Mouse (Mus musculus) Patski (cell line): ENCODE results near the gene Irx3. TPM values are rescaled to one million over a fixed set of nuclear protein-coding genes. Genes with fewer than 3 reads are reported as not detected.

ENCODE experiments used
- ATAC-seq: fragments of 100-300 bp; one replicate; pipeline ENCODE4 v1.8.0; 2021
- CTCF ChIA-PET: fragments of 350-600 bp; sonication (Branson Sonifier 250); formaldehyde crosslinking; loops from one replicate; lab custom pipeline; 2022; ENCODE audit warnings: inconsistent platforms; lab: Charles Lee
- POLR2A ChIA-PET: fragments of 350-600 bp; sonication (Branson Sonifier 250); formaldehyde crosslinking; loops from one replicate; lab custom pipeline; 2022; ENCODE audit warnings: antibody characterized with exemption, inconsistent platforms; lab: Charles Lee
- DNase-seq: peaks from one replicate; pipeline ENCODE4 v3.0.0-alpha.2; 2011; ENCODE audit warnings: low read depth, low spot score
- H3K27me3 ChIP-seq: fragments of 371-371 bp; one replicate; pipeline ENCODE4 v1.5.1; 2021
- CTCF ChIP-seq: fragments of 100-300 bp; IDR thresholded peaks from one replicate; pipeline ENCODE4 v1.5.1; 2021
- in situ Hi-C: fragments of 300-500 bp; cut with MboI; formaldehyde crosslinking; loops from 3 replicates; pipeline ENCODE4 v1.11.1; 2018; ENCODE audit warnings: low pct_unique_long_range_greater_than_20kb, mixed read lengths
- polyA plus RNA-seq: library from polyadenylated mRNA; unstranded; gene quantifications from one replicate; pipeline ENCODE4 v1.2.3, GENCODE M21; 2021

Irx3 gene
- polyA plus RNA-seq, 1 experiment from 2014 or later, result 64.4 TPM

DNA sequence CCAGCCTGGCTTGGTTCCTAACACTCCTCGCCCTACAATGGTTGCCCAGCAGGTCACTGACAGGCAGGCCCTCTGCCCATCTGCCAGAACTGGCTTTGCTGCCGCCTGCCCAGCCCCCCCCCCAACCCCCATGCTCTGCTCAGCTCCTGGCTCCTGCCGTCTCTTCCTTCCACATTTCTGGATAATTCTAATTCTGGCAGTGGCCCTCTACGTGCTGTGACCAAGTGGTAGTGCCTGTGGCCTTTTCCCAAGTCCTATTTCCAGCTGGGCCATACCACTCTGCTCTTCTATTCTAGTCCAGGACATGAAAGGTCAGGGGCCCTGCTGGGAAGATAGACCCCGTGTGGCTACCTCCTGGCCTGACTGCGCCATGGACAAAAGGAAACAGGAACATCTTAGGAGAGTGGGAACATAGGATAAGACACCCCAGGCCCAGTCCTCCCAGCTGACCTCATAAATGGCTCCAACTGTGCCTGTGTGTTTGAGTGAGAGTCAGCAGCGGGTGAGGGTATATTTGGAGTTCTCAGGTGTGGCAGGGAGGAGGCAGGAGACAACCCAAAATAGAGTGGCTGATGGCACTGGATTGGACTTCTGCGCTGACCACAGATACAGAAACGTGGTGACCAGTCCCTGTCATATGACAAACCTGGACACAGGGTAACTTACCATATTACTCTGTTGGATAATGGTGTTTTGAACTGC lies 14.5 kb downstream of the Irx3 start:
- in situ Hi-C loops, result loop anchor here (25.0 kb wide), 1 partner anchor 825 kb away; no protein-coding TSS in a partner anchor
- ChIA-PET CTCF (interaction anchor here (1.4 kb wide), 1 partner anchor 10 kb away, joined by 5 read pairs; no protein-coding TSS in a partner anchor), POLR2A (interaction anchor here (0.6 kb wide), 1 partner anchor 510 kb away, joined by 3 read pairs; no protein-coding TSS in a partner anchor)
- H3K27me3 ChIP-seq, result no peaks in the 10 kb centered on the region
- no peak for TF ChIP-seq CTCF
- no peak for DNase-seq
- ATAC-seq, result no peak

DNA sequence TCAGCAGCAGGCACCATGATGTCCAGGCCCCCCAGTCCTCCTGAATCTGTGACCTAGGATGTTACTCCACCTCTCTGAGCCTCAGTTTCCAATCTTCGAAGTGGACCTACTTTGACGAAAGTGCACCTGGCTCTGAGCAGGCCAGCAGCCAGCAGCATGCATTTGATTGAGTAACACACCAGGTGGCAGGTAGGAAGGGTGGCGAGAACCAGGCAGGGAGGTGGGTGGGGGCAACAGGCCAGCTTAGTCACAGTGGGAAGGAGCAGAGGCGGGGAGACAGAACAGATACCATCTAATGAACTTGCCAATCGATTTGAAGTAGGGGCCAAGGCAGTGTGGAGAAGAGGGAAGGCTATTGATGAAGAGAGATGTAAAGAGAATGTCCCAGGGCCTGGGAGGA lies 18.9 kb downstream of the Irx3 start:
- no peaks in the 10 kb centered on the region for H3K27me3 ChIP-seq
- TF ChIP-seq CTCF, result no peak
- ATAC-seq, result no peak
- no peak for DNase-seq
- in situ Hi-C loops, result loop anchor here (25.0 kb wide), 1 partner anchor 829 kb away; no protein-coding TSS in a partner anchor
- ChIA-PET POLR2A (no interaction called here), CTCF (no interaction called here)

DNA sequence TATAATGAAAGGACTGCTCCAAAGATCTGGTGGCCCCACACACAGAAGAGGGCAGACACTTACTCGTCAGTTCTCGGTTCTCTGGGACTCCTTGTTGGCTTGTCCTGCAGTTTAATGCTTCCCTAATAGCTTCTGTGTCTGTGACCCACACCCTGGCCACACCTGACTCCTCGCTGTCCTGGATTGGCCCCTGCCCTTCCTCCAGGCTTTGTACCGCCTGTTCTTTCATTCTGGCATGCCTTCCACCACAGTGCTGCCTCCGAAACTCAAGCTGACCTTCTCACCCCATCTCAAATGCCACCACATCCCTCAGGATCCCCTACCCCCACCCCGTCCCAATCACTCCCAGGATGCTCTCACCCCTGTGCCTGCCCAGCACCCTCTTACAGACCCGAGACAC lies 19.7 kb downstream of the Irx3 start:
- ChIA-PET POLR2A (interaction anchor here (0.6 to 1.2 kb wide), 2 partner anchors 10 to 183 kb away, joined by 3 to 7 read pairs; no protein-coding TSS in a partner anchor), CTCF (no interaction called here)
- DNase-seq (no peak), ATAC-seq (no peak)
- H3K27me3 ChIP-seq, result no peaks in the 10 kb centered on the region
- in situ Hi-C loops, result loop anchor here (25.0 kb wide), 1 partner anchor 830 kb away; no protein-coding TSS in a partner anchor
- TF ChIP-seq CTCF, result no peak

DNA sequence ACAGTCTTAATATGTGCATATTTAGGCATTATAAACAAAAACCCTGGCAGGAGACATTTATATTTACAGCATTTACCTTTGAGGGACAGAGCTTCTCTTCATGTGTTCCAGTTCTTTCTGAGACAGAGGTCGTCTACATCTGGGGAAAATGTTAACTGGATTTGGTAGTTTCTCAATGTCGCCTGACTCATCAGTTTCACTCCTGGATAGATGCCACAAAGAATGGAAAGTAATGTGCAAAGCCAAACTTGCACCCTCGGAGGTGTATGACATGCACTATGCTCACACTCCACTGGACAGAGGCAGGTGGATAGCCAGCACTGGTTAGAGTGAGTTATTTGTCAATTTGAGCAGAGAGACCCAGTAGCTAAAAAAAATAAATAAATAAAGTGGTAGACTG lies 21.2 kb downstream of the Irx3 start:
- ChIA-PET POLR2A (interaction anchor here (0.5 to 1.2 kb wide), 2 partner anchors 11 to 22 kb away, joined by 3 read pairs; no protein-coding TSS in a partner anchor), CTCF (no interaction called here)
- DNase-seq (no peak), ATAC-seq (no peak)
- no peak for TF ChIP-seq CTCF
- in situ Hi-C loops, result loop anchor here (25.0 kb wide), 1 partner anchor 832 kb away; no protein-coding TSS in a partner anchor
- H3K27me3 ChIP-seq, result no peaks in the 10 kb centered on the region

DNA sequence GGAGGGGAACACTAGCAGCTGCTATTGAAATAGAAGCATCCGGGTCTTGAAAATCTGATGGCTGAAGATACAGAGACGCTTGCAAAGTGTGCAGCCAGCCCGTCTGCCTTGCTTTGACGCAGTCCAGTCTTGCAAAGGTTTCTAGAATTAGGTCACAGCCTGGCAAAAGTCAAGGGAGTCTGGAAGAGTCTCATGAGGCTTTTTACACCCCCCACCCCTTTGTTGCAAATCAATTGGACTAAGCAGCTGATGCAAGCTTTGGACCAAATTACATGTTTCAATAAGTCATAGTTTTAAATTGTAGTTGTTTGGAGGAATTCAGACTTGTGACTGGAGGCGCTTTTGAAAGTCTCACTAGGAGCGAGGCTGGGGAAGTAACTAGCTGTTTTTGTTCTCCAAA lies 33.0 kb downstream of the Irx3 start:
- in situ Hi-C loops, result no loop called here
- ChIA-PET CTCF (interaction anchor here (1.4 kb wide), 2 partner anchors 11 to 17 kb away, joined by 3 to 4 read pairs; no protein-coding TSS in a partner anchor), POLR2A (no interaction called here)
- TF ChIP-seq CTCF, result no peak
- no peak for DNase-seq
- ATAC-seq, result no peak
- no peaks in the 10 kb centered on the region for H3K27me3 ChIP-seq

DNA sequence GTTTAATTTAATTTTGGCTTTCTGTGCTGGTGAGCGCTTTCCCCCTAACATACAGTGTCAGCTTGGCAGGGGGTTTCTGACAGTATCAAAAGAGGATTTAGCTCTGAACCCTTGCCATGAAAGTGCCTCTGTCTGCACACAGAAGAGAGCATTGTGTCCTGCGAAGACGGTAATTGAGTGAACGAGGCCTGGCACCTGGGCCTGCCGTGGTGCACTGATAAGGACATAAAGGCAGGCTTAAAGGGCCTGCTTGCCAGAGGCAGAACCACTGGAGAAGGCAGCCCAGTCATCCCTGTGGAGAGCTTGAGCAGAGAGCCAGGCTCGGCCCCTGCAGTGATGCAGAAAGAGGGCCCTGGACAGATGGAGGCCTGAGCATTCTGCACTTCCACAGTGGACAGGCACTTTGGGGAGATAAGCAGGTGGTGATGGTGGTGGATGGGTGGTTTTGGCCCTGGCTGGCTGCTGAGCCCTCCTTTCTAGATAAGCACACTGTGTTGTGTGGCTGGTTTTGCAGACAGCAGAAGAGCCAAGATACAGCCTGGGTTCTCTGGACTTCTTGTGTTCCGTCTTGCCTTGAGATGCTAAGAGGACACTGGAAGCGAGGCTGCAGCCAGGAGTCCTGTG lies 36.3 kb downstream of the Irx3 start:
- DNase-seq (no peak), ATAC-seq (no peak)
- POLR2A ChIA-PET, result no interaction called here
- no peak for TF ChIP-seq CTCF
- peaks cover 10% of the 10 kb centered on the region for H3K27me3 ChIP-seq
- CTCF ChIA-PET, result no interaction called here
- in situ Hi-C loops, result no loop called here

DNA sequence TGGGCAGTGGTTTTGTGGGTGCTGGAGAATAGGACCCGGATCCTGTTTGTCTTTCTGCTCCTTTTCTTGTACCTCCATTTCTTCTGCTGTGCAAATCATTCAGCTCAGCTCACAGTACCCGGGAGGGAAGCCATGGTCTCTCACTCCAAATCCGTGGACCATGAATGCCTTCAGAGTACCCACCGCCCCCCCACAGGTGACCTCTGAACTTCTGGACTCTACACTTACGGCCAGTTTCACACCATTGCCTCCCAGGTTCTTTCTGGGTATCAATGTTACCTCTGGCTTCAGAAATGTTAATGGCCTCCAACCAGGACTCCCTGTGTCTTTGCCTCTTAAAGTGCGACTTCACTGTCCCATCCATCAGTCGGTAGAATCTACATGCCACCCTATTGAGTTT lies 46.3 kb downstream of the Irx3 start:
- no peak for ATAC-seq
- CTCF ChIA-PET, result no interaction called here
- POLR2A ChIA-PET, result no interaction called here

DNA sequence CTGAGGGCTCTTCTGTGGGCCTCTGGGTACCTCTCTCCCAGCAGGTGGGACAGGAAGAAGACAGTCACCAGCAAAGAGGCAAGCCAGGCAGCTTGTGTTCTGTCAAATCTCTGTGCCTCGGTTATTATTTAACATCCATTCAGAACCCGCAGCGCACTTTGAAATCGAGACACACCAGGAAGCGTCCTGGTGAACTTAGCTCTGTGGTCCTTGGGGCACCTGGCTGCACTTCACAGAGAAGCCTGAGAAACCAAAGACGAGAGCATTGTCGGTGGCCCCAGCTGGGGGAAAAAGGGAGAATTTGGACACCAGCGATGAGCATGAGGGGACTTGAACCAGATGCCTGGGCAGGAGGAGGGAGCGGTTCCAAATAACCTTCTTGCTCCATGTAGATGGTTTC lies 46.8 kb downstream of the Irx3 start:
- ChIA-PET POLR2A (no interaction called here), CTCF (no interaction called here)
- no peak for TF ChIP-seq CTCF
- ATAC-seq, result no peak
- in situ Hi-C loops, result no loop called here
- DNase-seq, result no peak
- H3K27me3 ChIP-seq, result peaks cover under 1% of the 10 kb centered on the region

More for the DNA sequence above, 46.3 kb downstream of the Irx3 start:
- DNase-seq, result no peak
- peaks cover 4% of the 10 kb centered on the region for H3K27me3 ChIP-seq
- in situ Hi-C loops, result no loop called here
- no peak for TF ChIP-seq CTCF

DNA sequence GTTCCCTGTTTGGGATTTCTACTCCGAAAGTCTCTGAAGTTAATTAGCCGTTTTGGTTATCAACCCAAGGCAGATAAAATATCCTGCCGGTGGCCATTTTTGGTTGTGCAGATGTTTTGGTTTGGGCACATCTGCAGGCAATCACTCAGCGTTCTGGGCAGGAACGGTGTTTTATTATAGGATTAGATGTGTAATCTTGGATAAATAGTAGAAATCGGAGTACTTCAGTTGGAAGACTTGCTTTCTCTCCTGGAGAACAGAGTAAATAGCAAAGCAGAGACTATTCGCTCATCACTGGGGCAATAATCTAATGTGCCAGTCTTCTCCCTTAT lies 51.1 kb downstream of the Irx3 start:
- CTCF ChIA-PET, result interaction anchor here (1.8 kb wide), 1 partner anchor 218 kb away, joined by 4 read pairs; no protein-coding TSS in a partner anchor
- ATAC-seq (no peak), DNase-seq (no peak)
- TF ChIP-seq CTCF, result no peak
- H3K27me3 ChIP-seq, result no peaks in the 10 kb centered on the region
- in situ Hi-C loops, result no loop called here
- POLR2A ChIA-PET, result no interaction called here

DNA sequence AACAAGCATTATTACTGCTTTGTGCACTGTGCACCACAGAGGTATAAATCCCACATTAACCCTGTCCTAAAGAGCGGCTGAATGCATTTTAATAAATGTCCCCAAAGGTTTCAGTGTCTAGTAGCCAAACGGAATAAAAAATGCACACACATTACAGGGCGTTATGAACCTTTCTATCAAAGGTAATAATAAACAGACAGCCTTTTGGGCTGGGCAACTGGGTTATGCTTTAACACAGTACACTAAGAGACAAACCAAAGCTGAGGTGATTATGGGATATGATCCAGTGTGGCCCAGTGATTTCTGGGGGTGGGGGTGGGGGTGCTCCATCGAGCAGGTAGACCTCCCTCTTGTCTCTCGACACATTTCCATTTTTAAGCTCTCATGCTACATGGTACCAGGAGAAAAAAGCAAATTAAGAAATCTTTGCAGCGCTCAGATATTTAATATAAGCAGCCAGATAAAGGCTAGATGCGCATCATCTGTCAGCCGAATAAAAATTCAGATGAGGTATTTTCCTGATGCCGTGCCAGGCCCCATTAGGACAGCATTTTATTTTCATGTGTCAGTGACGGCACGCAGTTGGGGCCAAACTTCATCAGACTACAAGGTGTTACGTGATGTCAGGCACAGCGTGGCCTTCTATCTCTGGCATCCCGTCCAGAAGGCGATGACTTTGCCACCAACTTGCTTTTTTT lies 51.6 kb downstream of the Irx3 start:
- no peaks in the 10 kb centered on the region for H3K27me3 ChIP-seq
- in situ Hi-C loops, result no loop called here
- ATAC-seq, result no peak
- ChIA-PET CTCF (interaction anchor here (1.8 kb wide), 1 partner anchor 218 kb away, joined by 4 read pairs; no protein-coding TSS in a partner anchor), POLR2A (interaction anchor here (0.6 kb wide), 1 partner anchor 39 kb away, joined by 4 read pairs; no protein-coding TSS in a partner anchor)
- peak; percentile 53 for DNase-seq
- TF ChIP-seq CTCF, result no peak
